Mouse (Mus musculus): Measurements from ENCODE around the gene Skint1.
"Not testable (repeated sequence)": the region's sequence is repeated elsewhere in the genome, so short reads cannot be mapped to it uniquely, and the experiment has no call there.

DNA sequence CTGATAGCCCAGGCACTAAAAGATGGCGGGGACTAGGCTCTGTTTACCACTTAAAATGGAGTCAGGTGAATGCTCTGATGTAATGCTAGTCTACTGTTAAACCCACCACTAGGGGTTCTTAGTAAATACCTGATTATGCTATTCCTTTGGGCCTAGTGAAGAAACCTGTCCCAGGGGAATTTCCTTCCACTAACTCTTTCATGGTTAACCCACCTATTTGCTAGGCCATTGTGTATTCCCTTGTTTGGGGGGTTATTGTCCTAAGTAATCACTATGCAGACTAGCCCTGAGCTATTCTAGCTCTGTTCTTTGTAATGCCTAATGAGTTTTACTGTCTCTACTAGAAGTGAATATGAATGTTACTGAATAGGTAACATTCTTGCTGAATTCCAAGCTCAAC is 42.8 kb upstream of the Skint1 start:
- TF ChIP-seq CTCF (conservative IDR thresholded peaks at IDR 0.05; ENCODE audit: low read length); POU5F1 (IDR thresholded peaks at IDR 0.05; ENCODE audit: borderline replicate concordance, low read length); NANOG (IDR thresholded peaks at IDR 0.05; ENCODE audit: borderline replicate concordance, low read length): not testable (repeated sequence)
